Comparison of ENCODE assay signal across 8 mouse cellular contexts in genomic region chr11:101070189-101070527, GRCm38 (mm10). TPM values are rescaled to one million over a fixed set of nuclear protein-coding genes. Genes with fewer than 3 reads are reported as not detected.
DNase-seq lines count a peak whose midpoint lies in the region; ATAC-seq and TF ChIP-seq lines count a peak whose summit lies in the region.

No protein-coding gene starts in this region.

- H3K4me1 ChIP-seq in heart, embryonic 10.5 days, result peaks cover 31% of the 10 kb centered on the region
- H3K4me1 ChIP-seq in E14TG2a.4 (replicated peaks; ENCODE audit: low read depth, low read length), result peaks cover 29% of the 10 kb centered on the region
- H3K4me1 ChIP-seq in forebrain, embryonic 15.5 days, result peaks cover 28% of the 10 kb centered on the region
- H3K4me1 ChIP-seq in liver, postnatal 0 days (ENCODE audit: insufficient read depth), result peaks cover 26% of the 10 kb centered on the region

- peak overlapping the region; percentile 93 for H3K4me3 ChIP-seq in heart, embryonic 10.5 days
- peak overlapping the region; percentile 92 for H3K4me3 ChIP-seq in E14TG2a.4 (replicated peaks; ENCODE audit: low read length)
- peak overlapping the region; percentile 77 for H3K4me3 ChIP-seq in forebrain, embryonic 15.5 days
- H3K4me3 ChIP-seq in liver, postnatal 0 days (ENCODE audit: low read depth, low read length), result peak overlapping the region; percentile 64

- no peaks in the 10 kb centered on the region for H3K9me3 ChIP-seq in heart, embryonic 10.5 days
- no peaks in the 10 kb centered on the region for H3K9me3 ChIP-seq in E14TG2a.4 (ENCODE audit: low read length)
- H3K9me3 ChIP-seq in forebrain, embryonic 15.5 days, result no peaks in the 10 kb centered on the region
- no peaks in the 10 kb centered on the region for H3K9me3 ChIP-seq in liver, postnatal 0 days (ENCODE audit: low read length)

- H3K4me2 ChIP-seq in forebrain, embryonic 15.5 days (replicated peaks), result peak overlapping the region; percentile 91
- peak overlapping the region; percentile 90 for H3K4me2 ChIP-seq in liver, postnatal 0 days (ENCODE audit: low read depth, low read length)

- TF ChIP-seq CTCF in E14TG2a.4 (conservative IDR thresholded peaks at IDR 0.05; ENCODE audit: low read length), result no peak
- no peak for TF ChIP-seq CTCF in liver, postnatal 0 days (IDR thresholded peaks at IDR 0.05; ENCODE audit: low read depth)

- peak overlapping the region; percentile 91 for H3K27ac ChIP-seq in heart, embryonic 10.5 days
- H3K27ac ChIP-seq in forebrain, embryonic 15.5 days (replicated peaks), result peak overlapping the region; percentile 64
- H3K27ac ChIP-seq in liver, postnatal 0 days (ENCODE audit: low read depth), result peak overlapping the region; percentile 56; the same call in 1 of the 2 replicates

- WGBS in heart, embryonic 10.5 days, result 0% methylated on average over 36 of the region's 36 CpGs
- under 1% methylated on average over 36 of the region's 36 CpGs for WGBS in forebrain, embryonic 15.5 days
- WGBS in liver, postnatal 0 days (ENCODE audit: insufficient replicate concordance), result 0% methylated on average over 29 of the region's 36 CpGs

- no peak for TF ChIP-seq EP300 in liver, postnatal 0 days (IDR thresholded peaks at IDR 0.05; ENCODE audit: low read depth)

- H3K36me3 ChIP-seq in heart, embryonic 10.5 days, result peaks cover 3% of the 10 kb centered on the region; the same call in 1 of the 2 replicates
- H3K36me3 ChIP-seq in E14TG2a.4 (ENCODE audit: insufficient read depth, low read length), result no peaks in the 10 kb centered on the region
- H3K36me3 ChIP-seq in forebrain, embryonic 15.5 days, result no peaks in the 10 kb centered on the region
- no peaks in the 10 kb centered on the region for H3K36me3 ChIP-seq in liver, postnatal 0 days (replicated peaks; ENCODE audit: insufficient read depth, low read length)

- peak overlapping the region; percentile 85 for H3K9ac ChIP-seq in forebrain, embryonic 15.5 days (replicated peaks)
- peak overlapping the region; percentile 58 for H3K9ac ChIP-seq in liver, postnatal 0 days (replicated peaks)

- ATAC-seq in forebrain, embryonic 15.5 days (replicated peaks), result peak; percentile 71
- ATAC-seq in liver, postnatal 0 days, result peak; percentile 58
- ATAC-seq in monocyte, adult 5-6 weeks (replicated peaks; ENCODE audit: insufficient number of reproducible peaks, low FRiP score, low TSS enrichment, poor library complexity, severe bottlenecking), result no peak

- DNase-seq in heart, embryonic 10.5 days (ENCODE audit: low spot score), result no peak
- DNase-seq in heart, adult 18-20 months, result no peak
- no peak for DNase-seq in liver, postnatal 0 days
- no peak for DNase-seq in gastrocnemius, postnatal 10 days
- DNase-seq in urinary bladder, postnatal 14 days (ENCODE audit: low spot score), result no peak

- H3K27me3 ChIP-seq in heart, embryonic 10.5 days (ENCODE audit: insufficient read depth, poor library complexity, severe bottlenecking), result peaks cover 31% of the 10 kb centered on the region
- H3K27me3 ChIP-seq in E14TG2a.4 (ENCODE audit: insufficient read depth, low read length), result peaks cover 64% of the 10 kb centered on the region
- H3K27me3 ChIP-seq in forebrain, embryonic 15.5 days, result no peaks in the 10 kb centered on the region
- H3K27me3 ChIP-seq in liver, postnatal 0 days (ENCODE audit: insufficient read depth, low read length), result no peaks in the 10 kb centered on the region

RNA-seq across cellular contexts. Expression of gene Naglu, which starts 0.3 kb away (rescaled TPM):
- polyA plus RNA-seq in heart, embryonic 10.5 days (2016; fragmentation: Nextera tagmentation; extraction: Ambion mirVana), result 13.9 and 15.8 TPM in 2 replicates
- total RNA-seq in heart, adult 18-20 months (2021), result 1 to 10 TPM; 7.2 to 8.4 TPM
- 7.9 and 8.1 TPM in 2 replicates for polyA plus RNA-seq in forebrain, embryonic 15.5 days (2015; fragmentation: Nextera tagmentation; extraction: Ambion mirVana)
- 19.1 and 19.3 TPM in 2 replicates for polyA plus RNA-seq in liver, postnatal 0 days (2015; fragmentation: Nextera tagmentation; extraction: Ambion mirVana)
- 5.6 to 14.8 TPM (median 9.9 TPM) in 3 replicates for total RNA-seq in monocyte, adult 5-6 weeks (2017)
- 10 to 100 TPM in 1 of 2 experiments, 1 to 10 TPM in 1; 9.2 to 11.6 TPM for total RNA-seq in gastrocnemius, postnatal 10 days (2021)

RNA-seq across cellular contexts. Expression of gene Hsd17b1, which starts 8.1 kb away (rescaled TPM):
- polyA plus RNA-seq in heart, embryonic 10.5 days (2016; fragmentation: Nextera tagmentation; extraction: Ambion mirVana), result 0.21 TPM in 1 of 2 replicates, not detected in the other
- total RNA-seq in heart, adult 18-20 months (2021), result under 1 TPM; 0.41 to 0.77 TPM
- polyA plus RNA-seq in forebrain, embryonic 15.5 days (2015; fragmentation: Nextera tagmentation; extraction: Ambion mirVana), result 0.17 and 0.27 TPM in 2 replicates
- 0.23 and 0.33 TPM in 2 replicates for polyA plus RNA-seq in liver, postnatal 0 days (2015; fragmentation: Nextera tagmentation; extraction: Ambion mirVana)
- total RNA-seq in monocyte, adult 5-6 weeks (2017), result 0.68 TPM in 1 of 3 replicates, not detected in the others
- under 1 TPM; 0.23 to 0.25 TPM for total RNA-seq in gastrocnemius, postnatal 10 days (2021)

RNA-seq across cellular contexts. Expression of gene Coasy, which starts 12.2 kb away (rescaled TPM):
- polyA plus RNA-seq in heart, embryonic 10.5 days (2016; fragmentation: Nextera tagmentation; extraction: Ambion mirVana), result 36.5 and 37.0 TPM in 2 replicates
- total RNA-seq in heart, adult 18-20 months (2021), result 10 to 100 TPM; 17.4 to 18.8 TPM
- polyA plus RNA-seq in forebrain, embryonic 15.5 days (2015; fragmentation: Nextera tagmentation; extraction: Ambion mirVana), result 47.8 and 52.7 TPM in 2 replicates
- polyA plus RNA-seq in liver, postnatal 0 days (2015; fragmentation: Nextera tagmentation; extraction: Ambion mirVana), result 38.5 and 42.9 TPM in 2 replicates
- 11.4 to 16.6 TPM (median 16.1 TPM) in 3 replicates for total RNA-seq in monocyte, adult 5-6 weeks (2017)
- total RNA-seq in gastrocnemius, postnatal 10 days (2021), result 10 to 100 TPM; 10.7 to 11.7 TPM

RNA-seq across cellular contexts. Expression of gene Mlx, which starts 16.9 kb away (rescaled TPM):
- 42.6 and 52.0 TPM in 2 replicates for polyA plus RNA-seq in heart, embryonic 10.5 days (2016; fragmentation: Nextera tagmentation; extraction: Ambion mirVana)
- 10 to 100 TPM; 17.2 to 17.9 TPM for total RNA-seq in heart, adult 18-20 months (2021)
- 92.9 and 96.5 TPM in 2 replicates for polyA plus RNA-seq in forebrain, embryonic 15.5 days (2015; fragmentation: Nextera tagmentation; extraction: Ambion mirVana)
- 24.1 and 26.1 TPM in 2 replicates for polyA plus RNA-seq in liver, postnatal 0 days (2015; fragmentation: Nextera tagmentation; extraction: Ambion mirVana)
- total RNA-seq in monocyte, adult 5-6 weeks (2017), result 61.7 to 74.7 TPM (median 71.4 TPM) in 3 replicates
- total RNA-seq in gastrocnemius, postnatal 10 days (2021), result 10 to 100 TPM; 10.7 to 12.2 TPM

RNA-seq across cellular contexts. Expression of gene Psmc3ip, which starts 25.1 kb away (rescaled TPM):
- polyA plus RNA-seq in heart, embryonic 10.5 days (2016; fragmentation: Nextera tagmentation; extraction: Ambion mirVana), result 29.6 and 40.8 TPM in 2 replicates
- 1 to 10 TPM; 2.4 to 2.6 TPM for total RNA-seq in heart, adult 18-20 months (2021)
- 40.5 and 45.0 TPM in 2 replicates for polyA plus RNA-seq in forebrain, embryonic 15.5 days (2015; fragmentation: Nextera tagmentation; extraction: Ambion mirVana)
- polyA plus RNA-seq in liver, postnatal 0 days (2015; fragmentation: Nextera tagmentation; extraction: Ambion mirVana), result 8.1 and 8.2 TPM in 2 replicates
- 5.0 to 6.2 TPM in 2 of 3 replicates, not detected in the other for total RNA-seq in monocyte, adult 5-6 weeks (2017)
- total RNA-seq in gastrocnemius, postnatal 10 days (2021), result 1 to 10 TPM; 2.8 to 4.0 TPM
